Mouse (Mus musculus) limb, embryonic 11.5 days (tissue): ENCODE data around the gene Tspear. TPM values are rescaled to one million over a fixed set of nuclear protein-coding genes. Genes with fewer than 3 reads are reported as not detected.

Source experiments
- ATAC-seq: fragments of 200-750 bp; cut with Nextera tagmentation; 2 replicates; pipeline ENCODE4 v1.8.0; 2017; ENCODE audit warnings: low read depth; ENCODE audit not compliant: insufficient number of reproducible peaks, low FRiP score, low TSS enrichment
- DNase-seq: peaks from one replicate; pipeline ENCODE4 v3.0.0-alpha.2; 2015; ENCODE audit warnings: low spot score
- H3K27ac ChIP-seq: fragments of 300-500 bp; sonication (generic); replicated peaks from 2 replicates; pipeline ENCODE4 v1.5.1; 2014; ENCODE audit warnings: low read depth, mild to moderate bottlenecking, low read length
- H3K27me3 ChIP-seq: fragments of 300-500 bp; sonication (generic); 2 replicates; pipeline ENCODE4 v1.6.1; 2014; ENCODE audit warnings: mild to moderate bottlenecking, low read length, mixed read lengths; ENCODE audit not compliant: control insufficient read depth, insufficient read depth
- H3K36me3 ChIP-seq: fragments of 300-500 bp; sonication (generic); 2 replicates; pipeline ENCODE4 v1.6.1; 2014; ENCODE audit warnings: mild to moderate bottlenecking, low read length, moderate library complexity, mixed read lengths; ENCODE audit not compliant: control insufficient read depth, insufficient read depth
- H3K4me1 ChIP-seq: fragments of 300-500 bp; sonication (generic); 2 replicates; pipeline ENCODE4 v1.6.1; 2014; ENCODE audit warnings: low read length, mixed read lengths; ENCODE audit not compliant: control insufficient read depth, insufficient read depth
- H3K4me2 ChIP-seq: fragments of 300-500 bp; sonication (generic); 2 replicates; pipeline ENCODE4 v1.6.1; 2014; ENCODE audit warnings: low read depth, mild to moderate bottlenecking, moderate library complexity; ENCODE audit not compliant: severe bottlenecking
- H3K4me3 ChIP-seq: fragments of 300-500 bp; sonication (generic); 2 replicates; pipeline ENCODE4 v1.5.1; 2014; ENCODE audit warnings: low read depth, low read length
- H3K9ac ChIP-seq: fragments of 300-500 bp; sonication (generic); 2 replicates; pipeline ENCODE4 v1.6.1; 2014; ENCODE audit warnings: mild to moderate bottlenecking, low read length
- H3K9me3 ChIP-seq: fragments of 300-500 bp; sonication (generic); 2 replicates; pipeline ENCODE4 v1.6.1; 2016; ENCODE audit warnings: low read length; ENCODE audit not compliant: control insufficient read depth
- WGBS: fragments of 180-500 bp; shearing (Covaris S2); extraction: QIAGEN DNeasy Blood & Tissue Kit; methylation state at CpG from one replicate; pipeline ENCODE4 v1.1.7; 2014; 5-methylcytosine and 5-hydroxymethylcytosine counted together
- polyA plus RNA-seq: library from polyadenylated mRNA; unstranded; fragments of >200 nt; fragmentation: Nextera tagmentation; extraction: Ambion mirVana; gene quantifications from 2 replicates; pipeline ENCODE4 v1.2.1, GENCODE M21; 2014

Tspear gene
- polyA plus RNA-seq, 1 experiment from 2014 or later = 0.45 TPM

- no peak overlapping the region for H3K27ac ChIP-seq
These were observed 22.3 kb upstream of the Tspear start for GRCm38 (mm10) chr10:77663949-77664665.

GRCm38 (mm10) chr10:77666342-77666741 lies 20.0 kb upstream of the Tspear start:
- H3K36me3 ChIP-seq = no peaks in the 10 kb centered on the region; the same call in 1 of the 2 replicates
- WGBS = 84% methylated on average over 8 of the region's 8 CpGs
- no peaks in the 10 kb centered on the region for H3K27me3 ChIP-seq
- DNase-seq = no peak
- no peak overlapping the region for H3K4me3 ChIP-seq
- H3K9me3 ChIP-seq = no peaks in the 10 kb centered on the region
- peaks cover 3% of the 10 kb centered on the region; the same call in 1 of the 2 replicates for H3K4me1 ChIP-seq
- no peak; the same call in 1 of the 2 replicates for ATAC-seq
- no peak overlapping the region for H3K4me2 ChIP-seq
- no peak overlapping the region for H3K9ac ChIP-seq
- no peak overlapping the region for H3K27ac ChIP-seq

More at GRCm38 (mm10) chr10:77663949-77664665, 22.3 kb upstream of the Tspear start:
- ATAC-seq (peak; percentile 60; the same call in 1 of the 2 replicates), DNase-seq (peak; percentile 60)
- H3K9me3 ChIP-seq = no peaks in the 10 kb centered on the region
- H3K36me3 ChIP-seq = no peaks in the 10 kb centered on the region; the same call in 1 of the 2 replicates
- H3K4me3 ChIP-seq = no peak overlapping the region; the same call in 1 of the 2 replicates
- no peak overlapping the region for H3K9ac ChIP-seq
- H3K27me3 ChIP-seq = no peaks in the 10 kb centered on the region
- H3K4me1 ChIP-seq = peaks cover 3% of the 10 kb centered on the region; the same call in 1 of the 2 replicates
- peak overlapping the region; percentile 38; the same call in 1 of the 2 replicates for H3K4me2 ChIP-seq
- WGBS = 21% methylated on average over 43 of the region's 43 CpGs

GRCm38 (mm10) chr10:77667402-77667801 lies 19.0 kb upstream of the Tspear start:
- no peaks in the 10 kb centered on the region for H3K9me3 ChIP-seq
- DNase-seq = no peak
- H3K27me3 ChIP-seq = no peaks in the 10 kb centered on the region
- H3K27ac ChIP-seq = no peak overlapping the region
- 87% methylated on average over 4 of the region's 4 CpGs for WGBS
- ATAC-seq = no peak
- peaks cover 3% of the 10 kb centered on the region; the same call in 1 of the 2 replicates for H3K4me1 ChIP-seq
- H3K4me3 ChIP-seq = no peak overlapping the region
- H3K4me2 ChIP-seq = no peak overlapping the region
- no peaks in the 10 kb centered on the region for H3K36me3 ChIP-seq
- no peak overlapping the region for H3K9ac ChIP-seq

DNA sequence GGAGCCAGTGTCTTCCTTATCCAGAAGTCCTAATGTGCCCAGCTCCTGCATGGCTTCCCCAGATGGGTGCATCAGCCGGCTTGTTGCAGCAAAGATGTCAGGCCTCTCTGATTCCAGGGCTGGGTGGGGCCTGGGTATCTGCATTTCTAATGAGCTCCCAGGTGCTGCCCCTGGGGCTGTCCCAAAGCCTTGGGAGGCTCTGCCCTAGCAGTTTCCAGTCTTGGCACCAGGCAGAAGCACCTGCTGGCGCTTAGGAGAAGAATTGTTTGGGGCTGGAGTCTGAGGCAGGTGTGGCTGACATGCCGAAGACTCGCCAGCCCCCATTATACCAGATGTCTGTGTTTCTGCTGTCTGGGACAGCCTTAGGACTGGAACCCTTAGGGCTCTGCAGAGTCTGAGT lies 15.7 kb upstream of the Tspear start:
- no peaks in the 10 kb centered on the region for H3K36me3 ChIP-seq
- WGBS = 79% methylated on average over 4 of the region's 4 CpGs
- DNase-seq = no peak
- no peak overlapping the region for H3K4me3 ChIP-seq
- no peak overlapping the region for H3K4me2 ChIP-seq
- no peak for ATAC-seq
- H3K9ac ChIP-seq = no peak overlapping the region
- H3K9me3 ChIP-seq = no peaks in the 10 kb centered on the region; the same call in 1 of the 2 replicates
- no peaks in the 10 kb centered on the region for H3K27me3 ChIP-seq
- H3K4me1 ChIP-seq = peaks cover 5% of the 10 kb centered on the region; the same call in 1 of the 2 replicates
- H3K27ac ChIP-seq = no peak overlapping the region

DNA sequence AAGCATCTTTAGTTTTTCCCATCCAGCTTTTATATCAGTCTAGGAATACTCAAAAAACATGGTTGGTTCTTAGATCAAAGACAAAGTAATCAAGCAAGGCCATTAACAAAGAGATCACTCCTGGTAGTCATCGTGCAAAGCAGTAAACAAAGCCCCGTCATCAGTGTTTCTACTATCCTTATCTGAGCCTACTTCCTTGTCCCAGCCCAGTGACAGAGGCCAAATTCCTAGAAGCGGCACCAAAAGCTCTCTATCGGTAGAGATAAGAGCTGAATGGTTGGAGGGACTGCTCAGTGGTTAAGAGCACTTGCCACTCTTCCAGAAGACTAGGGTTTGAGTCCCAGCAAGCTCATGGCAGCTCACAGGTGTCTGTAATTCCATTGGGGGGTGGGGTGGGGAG lies 14.8 kb upstream of the Tspear start:
- Histone ChIP-seq H3K36me3 (no peaks in the 10 kb centered on the region), H3K4me1 (peaks cover 5% of the 10 kb centered on the region; the same call in 1 of the 2 replicates), H3K4me3 (no peak overlapping the region), H3K27me3 (no peaks in the 10 kb centered on the region; the same call in 1 of the 2 replicates), H3K27ac (no peak overlapping the region), H3K9ac (no peak overlapping the region), H3K4me2 (no peak overlapping the region), H3K9me3 (no peaks in the 10 kb centered on the region; the same call in 1 of the 2 replicates)
- no peak for ATAC-seq
- WGBS = 60% methylated on average over 4 of the region's 4 CpGs
- DNase-seq = no peak

DNA sequence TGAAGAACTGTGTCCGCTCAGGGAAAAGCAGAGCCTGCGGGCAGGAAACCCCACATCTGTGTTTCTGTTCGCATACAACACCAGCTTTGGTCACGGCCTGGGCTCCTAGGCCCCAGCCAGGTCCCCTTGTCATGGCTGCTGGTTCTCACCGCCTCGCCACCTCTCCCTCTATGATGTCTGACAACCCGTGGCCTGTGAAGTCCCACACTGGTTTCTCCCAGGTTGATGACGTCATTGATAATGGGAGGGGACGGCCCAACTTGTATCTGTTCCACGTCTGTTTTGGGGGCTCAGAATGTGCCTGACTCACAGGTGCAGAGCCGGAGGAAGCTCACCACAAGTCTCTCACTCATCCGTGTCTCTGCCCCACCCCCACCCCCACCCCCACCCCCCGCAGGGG lies 12.6 kb upstream of the Tspear start:
- H3K27ac ChIP-seq = no peak overlapping the region
- peaks cover 14% of the 10 kb centered on the region for H3K27me3 ChIP-seq
- H3K9me3 ChIP-seq = no peaks in the 10 kb centered on the region; the same call in 1 of the 2 replicates
- H3K9ac ChIP-seq = no peak overlapping the region
- 62% methylated on average over 13 of the region's 13 CpGs for WGBS
- no peak overlapping the region for H3K4me2 ChIP-seq
- DNase-seq (no peak), ATAC-seq (no peak)
- H3K4me1 ChIP-seq = peaks cover 20% of the 10 kb centered on the region
- H3K36me3 ChIP-seq = no peaks in the 10 kb centered on the region
- no peak overlapping the region for H3K4me3 ChIP-seq

DNA sequence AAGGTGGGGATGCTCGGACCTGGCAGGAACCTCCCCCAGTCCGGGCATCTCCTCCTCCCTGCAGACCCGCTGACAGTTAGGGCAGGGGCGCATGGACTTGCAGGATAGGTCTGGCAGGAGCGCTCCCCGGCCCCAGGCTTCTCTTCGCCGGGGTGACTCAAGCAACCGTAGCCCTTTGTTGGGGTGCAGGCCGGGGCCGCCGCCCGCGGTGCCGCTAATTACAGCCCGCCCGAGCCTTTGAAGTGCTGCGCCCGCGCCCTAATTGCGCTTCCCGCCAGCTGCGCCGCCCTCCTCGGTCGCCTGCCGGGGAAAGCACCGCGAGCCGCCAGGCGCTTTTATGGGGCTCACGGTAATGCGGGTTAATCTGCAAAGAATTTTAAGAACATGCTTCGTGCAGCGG lies 8.8 kb upstream of the Tspear start:
- no peak for ATAC-seq
- H3K27ac ChIP-seq = no peak overlapping the region
- H3K27me3 ChIP-seq = peaks cover 14% of the 10 kb centered on the region

GRCm38 (mm10) chr10:77682994-77683393 lies 3.4 kb upstream of the Tspear start:
- ATAC-seq = no peak
- no peaks in the 10 kb centered on the region for H3K36me3 ChIP-seq
- no peak overlapping the region for H3K4me2 ChIP-seq
- 78% methylated on average over 7 of the region's 7 CpGs for WGBS
- H3K9me3 ChIP-seq = no peaks in the 10 kb centered on the region
- H3K27ac ChIP-seq = no peak overlapping the region
- no peak overlapping the region for H3K4me3 ChIP-seq
- H3K4me1 ChIP-seq = peaks cover 19% of the 10 kb centered on the region
- no peak for DNase-seq
- H3K9ac ChIP-seq = no peak overlapping the region
- peaks cover 30% of the 10 kb centered on the region for H3K27me3 ChIP-seq

More for the DNA sequence above, 8.8 kb upstream of the Tspear start:
- Histone ChIP-seq H3K4me1 (peaks cover 23% of the 10 kb centered on the region), H3K4me2 (peak overlapping the region; percentile 82), H3K9ac (peak overlapping the region; percentile 37), H3K4me3 (peak overlapping the region; percentile 29), H3K9me3 (no peaks in the 10 kb centered on the region; the same call in 1 of the 2 replicates), H3K36me3 (no peaks in the 10 kb centered on the region)
- DNase-seq = peak; percentile 75
- under 1% methylated on average over 35 of the region's 35 CpGs for WGBS
